Mouse (Mus musculus): ENCODE results near the gene Hmgb3.
"Not testable (repeated sequence)": the region's sequence is repeated elsewhere in the genome, so short reads cannot be mapped to it uniquely, and the experiment has no call there.

The Hmgb3 gene

DNA sequence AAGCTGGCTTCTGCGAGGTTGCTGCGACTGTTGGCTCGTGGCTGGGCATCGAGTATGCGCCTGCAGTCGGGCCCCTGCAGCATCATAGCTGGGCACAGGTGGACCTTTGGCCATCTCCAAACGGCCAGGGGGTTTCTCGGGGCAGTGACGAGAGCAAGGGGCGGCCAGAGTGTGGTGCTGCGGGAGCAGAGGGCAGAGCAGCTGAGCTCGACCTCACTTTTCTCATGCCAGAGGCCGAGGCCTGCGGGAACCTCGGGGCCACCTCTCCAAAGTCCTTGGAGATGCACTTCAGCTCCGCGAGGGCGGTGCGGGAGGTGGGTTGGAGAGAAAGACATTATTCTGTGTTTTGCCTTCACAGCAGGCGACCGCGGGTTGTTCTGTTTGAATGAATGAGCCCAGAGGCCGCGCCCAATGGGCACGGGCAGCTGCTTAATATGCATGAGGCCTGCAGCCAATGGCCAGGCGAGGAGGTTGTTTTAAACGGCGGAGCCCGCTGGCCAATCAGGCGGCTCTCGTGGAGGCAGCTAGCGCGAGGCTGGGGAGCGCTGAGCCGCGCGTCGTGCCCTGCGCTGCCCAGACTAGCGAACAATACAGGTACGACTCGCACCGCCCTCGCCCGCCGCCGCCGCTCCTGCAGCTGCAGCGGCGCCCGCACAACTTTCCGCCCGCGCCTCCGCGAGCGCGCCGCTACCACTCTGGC is at the start of gene Hmgb3:
Hmgb3 (plus strand) TSS at position 504 of the 700 bp plus-strand sequence.
- peak; percentile 87 to 89 for DNase-seq

DNA sequence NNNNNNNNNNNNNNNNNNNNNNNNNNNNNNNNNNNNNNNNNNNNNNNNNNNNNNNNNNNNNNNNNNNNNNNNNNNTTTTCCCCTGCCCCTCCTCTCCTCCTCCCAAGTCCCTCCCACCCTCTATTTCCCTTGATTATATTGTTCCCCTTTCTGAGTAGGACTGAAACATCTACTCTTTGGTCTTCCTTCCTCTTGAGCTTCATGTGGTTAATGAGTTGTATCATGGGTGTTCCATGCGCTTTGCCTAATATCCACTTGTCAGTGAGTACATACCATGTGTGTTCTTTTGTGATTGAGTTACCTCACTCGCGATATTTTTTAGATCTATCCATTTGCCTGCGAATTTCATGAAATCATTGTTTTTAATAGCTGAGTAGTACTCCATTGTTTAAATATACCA is 49.1 kb upstream of the Hmgb3 start:
- not testable (repeated sequence) for DNase-seq

DNA sequence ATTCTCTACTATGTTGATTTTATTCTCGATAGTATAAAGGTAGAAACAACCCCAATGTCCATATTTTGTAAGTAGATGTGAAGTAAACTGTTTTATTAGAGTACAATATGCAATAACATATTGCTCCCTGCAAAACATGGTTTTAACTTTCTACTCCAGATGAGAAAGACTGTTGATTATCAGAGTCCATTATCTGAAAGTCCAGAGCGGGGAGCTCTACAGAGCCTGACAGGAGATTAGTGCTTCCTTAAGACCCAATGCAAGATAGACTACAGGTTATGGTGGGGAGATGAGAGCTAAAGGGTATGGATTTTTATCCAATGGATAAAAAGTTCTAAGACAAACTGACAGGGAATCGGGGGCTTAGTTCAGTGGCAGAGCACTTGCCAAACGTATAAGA is 36.5 kb upstream of the Hmgb3 start:
- no peak for DNase-seq

DNA sequence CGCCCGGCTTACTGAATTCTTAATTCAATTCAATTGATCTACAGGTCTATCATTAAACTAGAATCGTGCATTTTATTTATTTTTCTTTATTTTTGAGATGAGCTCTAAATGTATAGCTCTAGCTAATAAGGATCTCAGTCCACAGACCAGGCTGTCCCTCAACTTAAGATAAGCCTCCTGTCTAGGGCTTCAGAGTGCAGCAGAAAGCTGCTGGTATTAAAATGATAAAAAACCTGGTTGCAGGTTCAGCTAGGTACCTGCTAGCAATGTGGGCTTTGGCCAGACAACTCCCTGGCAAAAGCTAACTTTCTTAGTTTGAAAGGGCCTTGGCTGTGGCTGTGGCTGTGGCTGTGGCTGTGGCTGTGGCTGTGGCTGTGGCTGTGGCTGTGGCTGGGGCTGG is 32.8 kb upstream of the Hmgb3 start:
- DNase-seq, result no peak

DNA sequence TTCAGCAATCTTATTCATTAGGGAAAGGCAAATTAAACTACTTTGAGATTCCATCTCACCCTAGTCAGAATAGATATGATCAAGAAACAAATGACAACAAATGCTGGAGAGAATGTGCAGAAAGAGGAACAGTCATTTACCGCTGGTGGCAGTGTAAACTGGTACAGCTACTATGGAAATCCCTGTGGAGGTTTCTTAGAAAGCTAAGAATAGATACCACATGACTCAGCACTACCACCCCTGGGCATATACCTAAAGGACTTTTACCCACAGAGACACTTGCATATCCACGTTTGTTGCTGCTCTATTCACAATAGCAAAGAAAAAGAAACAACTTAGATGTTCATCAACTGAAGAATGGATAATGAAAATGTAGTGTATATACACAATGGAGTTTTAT is 31.4 kb upstream of the Hmgb3 start:
- DNase-seq, result no peak

DNA sequence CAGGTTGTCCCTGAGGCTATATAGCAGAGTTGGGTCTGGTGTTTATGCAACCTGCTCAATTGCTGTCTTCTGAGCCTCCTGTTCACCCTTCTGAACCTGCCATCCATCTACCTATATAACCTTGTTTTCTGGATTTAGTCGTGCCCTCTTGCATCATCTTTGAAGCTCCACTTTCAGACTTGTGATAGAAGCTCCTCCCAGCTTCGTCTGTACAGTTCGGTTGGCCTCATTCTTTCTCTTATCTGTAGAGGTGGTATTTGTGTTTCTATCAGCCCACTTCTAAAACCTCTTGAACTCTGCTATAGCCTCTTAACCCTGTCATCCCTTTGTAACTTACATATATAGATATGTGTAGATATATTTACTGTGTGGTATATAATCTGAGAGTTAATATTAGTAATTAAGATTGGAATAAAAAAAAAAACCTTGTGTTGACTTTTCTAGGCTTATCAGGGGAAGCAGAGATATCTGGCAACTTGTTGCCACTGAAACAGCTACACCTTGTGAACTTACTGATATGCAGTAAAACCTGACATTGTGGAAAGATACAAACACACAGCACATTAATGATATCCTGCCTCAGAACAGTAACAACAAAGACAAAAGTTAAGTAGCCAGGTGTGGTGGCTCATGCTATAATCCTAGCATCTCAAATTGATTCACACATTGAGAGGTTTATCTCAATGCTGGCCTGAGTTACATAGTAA is 30.0 kb upstream of the Hmgb3 start:
- no peak for DNase-seq

DNA sequence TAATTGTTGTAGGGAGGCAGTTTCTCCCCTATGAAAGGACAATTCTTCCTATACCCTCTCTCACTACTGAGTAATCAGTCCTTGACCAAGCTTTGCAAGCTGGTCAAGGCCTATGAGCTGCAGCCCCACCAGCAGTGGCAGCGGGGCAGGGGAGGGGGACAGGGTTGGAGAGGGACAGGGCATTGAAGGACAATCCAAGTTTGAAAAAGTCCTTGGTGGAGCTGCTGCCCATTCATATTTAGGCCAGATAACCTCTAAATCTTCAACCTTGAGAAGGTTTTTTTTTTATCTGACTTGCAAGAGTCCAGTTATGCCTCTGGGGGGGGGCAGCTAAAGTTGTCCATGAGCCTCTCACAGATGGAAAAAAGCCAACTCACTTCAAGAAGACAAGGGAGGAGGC is 28.3 kb upstream of the Hmgb3 start:
- no peak for DNase-seq

DNA sequence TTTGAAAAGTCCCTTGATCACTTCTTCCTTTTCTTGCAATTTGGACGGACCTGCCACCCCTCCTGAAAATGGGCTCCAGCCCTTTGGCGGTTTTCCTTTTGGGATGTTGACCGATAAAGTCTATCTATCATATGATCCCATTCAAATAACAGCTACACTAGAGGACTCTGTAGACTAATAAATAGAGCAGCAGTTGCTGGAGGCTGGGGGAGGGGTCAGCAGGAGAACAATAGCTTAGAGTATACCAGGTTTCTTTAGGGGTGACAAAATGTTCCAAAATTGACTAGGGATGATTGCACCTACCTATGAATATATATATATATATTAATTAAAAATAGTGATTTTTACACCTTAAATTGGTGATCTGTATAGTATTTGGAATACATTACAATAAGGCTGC is 27.6 kb upstream of the Hmgb3 start:
- no peak for DNase-seq

DNA sequence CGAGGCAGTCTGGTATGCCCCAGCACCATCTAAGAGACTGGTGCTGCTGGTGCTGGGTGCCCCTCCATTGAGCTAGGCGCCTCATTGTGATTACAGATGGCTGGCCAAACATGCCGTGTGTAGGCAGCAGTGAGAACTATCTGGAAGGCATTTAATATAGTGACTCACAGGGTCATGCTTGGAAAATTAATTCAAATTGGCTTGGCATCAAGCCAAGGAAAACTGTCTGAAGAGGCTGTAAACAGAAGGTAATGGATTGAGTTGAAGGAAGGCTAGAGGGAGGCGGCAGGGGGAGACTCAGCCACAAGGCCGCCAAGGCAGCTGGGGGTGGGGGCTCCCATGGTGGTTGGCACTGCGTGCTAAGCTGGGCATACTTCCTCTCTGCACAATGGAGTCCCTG is 27.1 kb upstream of the Hmgb3 start:
- DNase-seq, result peak; percentile 7 to 41

DNA sequence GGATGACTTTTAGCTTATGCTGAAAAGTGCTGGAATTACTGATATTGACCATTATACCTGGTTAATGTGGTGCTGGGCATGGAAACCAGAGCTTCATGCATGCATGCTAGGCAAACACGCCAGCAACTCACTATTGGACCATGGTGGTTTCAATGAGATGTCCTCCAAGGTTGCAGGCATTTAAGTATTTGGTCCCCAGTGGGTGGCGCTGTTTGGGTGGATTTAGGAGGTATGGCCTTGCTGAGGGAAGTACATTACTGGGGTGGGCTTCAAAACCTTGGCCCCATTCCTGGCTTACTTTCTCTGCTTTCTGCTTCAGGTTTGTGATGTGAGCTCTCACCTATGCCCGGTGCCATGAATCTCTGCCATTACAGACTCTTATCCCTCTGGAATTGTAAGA is 23.1 kb upstream of the Hmgb3 start:
- DNase-seq, result peak in 1 of 2 experiments; percentile 55

DNA sequence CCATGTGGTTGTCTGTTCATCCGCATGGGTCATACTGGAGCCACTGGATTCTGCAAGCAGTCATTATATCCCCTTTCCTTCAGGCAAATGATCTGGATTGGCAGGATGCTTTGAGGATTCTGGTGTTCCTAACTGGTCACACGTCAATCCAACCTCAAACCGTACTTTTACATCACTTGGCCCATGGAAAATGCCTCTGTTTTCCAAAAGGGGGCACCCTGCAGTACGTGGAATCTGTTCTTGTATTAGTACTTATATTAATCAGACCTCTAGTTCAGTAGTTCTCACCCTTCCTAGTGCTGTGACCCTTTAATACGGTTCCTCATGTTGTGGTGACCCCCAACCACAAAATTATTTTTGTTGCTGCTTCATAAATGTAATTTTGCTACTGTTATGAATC is 21.6 kb upstream of the Hmgb3 start:
- DNase-seq, result peak in 1 of 2 experiments; percentile 16

DNA sequence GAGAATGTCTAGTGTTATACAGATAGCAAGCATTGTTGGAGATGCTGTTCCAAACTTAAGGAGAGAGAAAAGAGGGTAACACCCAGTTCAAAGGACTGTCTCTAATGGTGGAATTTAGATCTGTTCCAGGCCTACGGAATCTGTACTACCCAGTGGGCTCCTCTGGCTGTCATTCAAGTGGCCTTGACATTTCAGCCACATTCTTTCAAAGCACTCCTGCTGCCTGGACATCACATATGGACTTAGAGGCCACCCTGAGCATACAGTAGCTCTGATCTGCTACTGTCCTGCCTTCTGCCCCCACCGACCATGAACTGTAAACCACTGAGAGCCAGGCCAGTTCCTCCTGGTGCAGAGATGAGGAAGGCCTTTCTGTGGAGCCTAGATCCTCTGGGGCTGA is 17.9 kb upstream of the Hmgb3 start:
- no peak for DNase-seq

DNA sequence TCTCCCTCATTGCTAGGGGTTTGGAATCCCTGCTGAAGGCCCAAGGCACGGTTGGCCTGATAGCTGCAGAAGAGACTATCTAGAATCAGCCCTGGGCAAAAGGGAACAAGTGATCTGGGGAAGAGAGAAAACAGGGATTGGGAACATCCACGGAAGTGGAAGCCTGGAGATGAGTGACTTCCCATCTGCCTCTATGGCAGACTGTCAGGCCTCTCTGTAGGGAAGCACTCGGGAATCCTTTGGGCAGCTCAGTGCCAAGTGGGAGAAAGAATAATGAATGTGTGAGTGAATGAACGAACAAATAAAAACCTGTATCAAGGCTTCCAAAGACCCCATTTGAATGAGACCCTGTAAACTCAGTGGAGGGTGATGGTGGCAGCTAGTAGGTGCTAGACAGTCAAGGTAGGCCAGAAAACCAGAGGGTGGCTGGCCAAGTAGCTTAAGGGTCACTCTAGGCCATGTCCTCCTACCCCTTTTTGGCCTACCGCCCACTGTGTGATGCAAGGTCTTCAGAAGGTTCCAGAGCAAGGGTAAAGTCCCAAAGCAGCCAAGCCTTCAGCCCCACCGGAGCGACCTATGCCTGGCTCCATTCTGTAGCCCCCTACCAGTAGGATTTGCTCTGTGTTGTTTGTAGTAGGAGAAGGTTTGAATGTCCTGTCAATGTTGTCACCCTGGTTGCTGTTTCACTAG is 14.8 kb upstream of the Hmgb3 start:
- DNase-seq, result peak; percentile 73 to 76

DNA sequence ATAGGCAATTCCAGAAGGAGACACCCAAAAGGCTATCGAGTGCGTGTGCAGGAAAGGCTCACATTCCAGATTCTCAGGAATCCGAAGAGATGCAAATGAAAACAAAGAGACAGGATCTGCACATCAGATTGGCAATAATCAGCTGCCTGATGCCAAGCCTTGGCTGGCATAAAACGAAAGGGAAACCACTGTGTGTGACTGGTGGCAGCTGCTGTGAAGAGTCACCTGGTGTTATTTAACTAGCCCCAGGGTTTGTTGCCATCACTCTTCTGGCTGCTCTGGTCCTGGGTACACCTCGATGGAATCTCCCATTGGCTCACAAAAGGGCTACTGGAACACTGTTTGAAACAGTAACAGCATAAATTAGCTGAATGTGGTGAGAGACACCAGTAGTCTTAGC is 11.0 kb upstream of the Hmgb3 start:
- DNase-seq, result no peak

DNA sequence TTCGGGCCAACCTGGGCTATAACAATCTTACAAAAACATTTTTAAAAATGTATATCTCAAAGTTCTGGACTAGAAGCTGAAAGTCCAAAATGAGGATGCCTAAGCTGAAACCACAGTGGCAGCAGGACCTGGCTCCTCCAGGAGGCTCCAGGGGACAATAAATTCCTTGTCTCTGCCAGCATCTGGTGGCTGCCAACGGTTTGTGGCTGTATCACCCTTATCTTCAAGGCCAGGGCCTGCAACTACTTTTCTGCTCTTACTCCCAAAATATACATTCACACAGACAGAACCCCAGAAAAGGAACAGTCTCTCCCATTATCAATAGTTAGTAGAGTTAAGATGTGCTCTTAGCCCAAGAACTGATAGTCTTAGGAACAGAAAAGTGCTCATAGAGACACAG is 10.6 kb upstream of the Hmgb3 start:
- no peak for DNase-seq

DNA sequence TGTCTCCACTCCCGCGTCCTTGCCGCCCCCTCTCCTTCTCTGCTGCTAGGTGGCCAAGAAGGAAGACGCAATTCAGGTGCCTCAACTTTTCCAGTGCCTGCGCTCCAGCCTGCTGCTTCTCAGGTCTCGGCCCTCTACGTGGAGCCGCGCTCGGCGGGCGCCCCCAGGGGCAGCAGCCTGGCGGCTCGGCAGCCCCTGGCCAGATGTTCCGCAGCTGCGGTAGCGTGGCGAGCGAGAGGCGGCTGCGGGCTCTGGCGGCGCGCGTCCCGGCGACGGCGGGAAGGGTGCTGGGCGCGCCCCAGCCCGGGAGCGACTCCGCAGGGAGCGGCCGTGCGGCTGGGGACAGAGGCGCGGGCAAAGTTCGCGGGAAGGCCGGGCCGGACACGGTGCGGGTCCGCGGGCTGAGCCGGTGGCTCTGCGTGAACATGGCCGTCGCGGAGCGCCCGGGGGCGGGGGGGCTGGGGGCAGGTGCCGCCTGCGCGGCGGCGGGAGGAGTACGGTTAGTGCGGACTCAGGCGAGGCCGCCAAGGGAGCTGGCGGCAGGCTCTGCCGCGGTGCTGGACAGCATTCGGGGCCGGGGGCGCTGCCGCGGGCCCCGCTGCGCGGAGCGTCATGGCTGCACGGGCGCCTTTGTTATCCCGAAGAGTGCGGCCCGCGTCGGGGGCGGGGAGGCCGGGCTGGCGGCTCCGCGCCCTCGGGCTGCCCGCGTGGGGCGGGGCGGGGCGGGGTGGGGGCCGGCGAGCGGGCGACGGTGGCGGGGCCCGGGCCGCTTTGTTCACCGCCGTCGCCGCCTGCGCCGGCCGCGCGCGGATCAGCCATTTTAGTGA is 610 bp downstream of the Hmgb3 start:
- peak; percentile 11 to 62 for DNase-seq

DNA sequence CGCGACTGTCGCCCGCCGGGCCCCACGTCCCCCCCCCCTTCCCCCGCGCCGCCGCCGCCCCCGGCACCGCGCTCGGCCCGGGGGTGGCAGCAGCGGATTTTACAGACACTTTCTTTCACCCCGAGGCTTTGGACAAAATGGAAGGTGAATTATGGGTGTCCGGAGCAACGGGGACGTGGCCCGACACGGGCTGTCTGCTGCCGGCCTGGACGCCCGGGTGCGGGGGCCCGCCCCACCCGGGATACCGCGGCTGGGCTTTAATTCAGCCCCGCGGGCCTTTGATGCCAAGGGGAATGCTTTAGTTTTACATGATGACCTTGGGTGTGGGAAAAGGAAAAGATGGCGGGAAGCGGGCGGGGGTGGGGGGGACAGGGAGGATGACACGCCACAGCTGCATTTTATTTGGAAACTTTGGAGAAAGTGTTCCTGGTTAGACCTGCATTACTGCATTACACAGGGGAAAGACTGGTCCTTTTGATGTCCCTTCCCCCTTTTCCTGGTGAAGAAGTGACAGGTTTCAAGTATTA is 1.3 kb downstream of the Hmgb3 start:
- DNase-seq, result no peak

DNA sequence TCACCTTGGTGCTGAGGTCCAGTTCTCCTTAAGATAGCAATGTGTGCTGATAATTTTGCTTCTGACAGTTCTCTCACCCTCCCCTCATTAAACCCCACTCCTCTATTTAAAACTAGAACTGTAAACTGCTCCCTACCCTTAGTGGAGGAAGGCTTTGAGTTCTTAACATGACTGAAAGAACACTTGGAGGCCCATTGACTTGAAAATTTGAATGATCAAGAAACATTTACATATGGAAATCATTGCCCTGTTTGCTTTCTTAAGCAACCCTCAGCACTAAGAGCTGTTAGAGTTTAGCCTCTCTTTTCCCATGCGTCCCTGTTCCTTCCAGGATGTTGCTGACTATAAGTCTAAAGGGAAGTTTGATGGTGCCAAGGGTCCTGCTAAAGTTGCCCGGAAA is 3.6 kb downstream of the Hmgb3 start:
- no peak for DNase-seq

DNA sequence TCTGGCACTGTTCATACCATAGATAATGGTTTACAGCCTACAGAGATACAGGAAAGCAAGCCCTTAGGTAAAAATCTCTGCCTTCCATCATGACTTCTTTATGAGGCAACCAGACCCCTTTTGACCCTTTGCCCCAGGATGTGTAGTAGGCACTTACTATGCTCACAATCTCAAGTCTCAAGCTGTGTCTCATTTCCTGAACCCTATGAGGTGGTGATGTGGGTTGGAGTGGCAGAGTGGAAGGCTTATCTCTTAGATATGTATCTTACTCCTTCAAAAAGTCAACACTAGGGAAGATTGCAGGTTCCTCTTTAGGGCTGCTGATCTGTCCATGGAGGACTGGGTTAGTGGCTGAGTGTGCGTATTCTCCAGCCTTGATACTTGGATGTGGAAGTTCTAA is 5.1 kb downstream of the Hmgb3 start:
- no peak for DNase-seq

DNA sequence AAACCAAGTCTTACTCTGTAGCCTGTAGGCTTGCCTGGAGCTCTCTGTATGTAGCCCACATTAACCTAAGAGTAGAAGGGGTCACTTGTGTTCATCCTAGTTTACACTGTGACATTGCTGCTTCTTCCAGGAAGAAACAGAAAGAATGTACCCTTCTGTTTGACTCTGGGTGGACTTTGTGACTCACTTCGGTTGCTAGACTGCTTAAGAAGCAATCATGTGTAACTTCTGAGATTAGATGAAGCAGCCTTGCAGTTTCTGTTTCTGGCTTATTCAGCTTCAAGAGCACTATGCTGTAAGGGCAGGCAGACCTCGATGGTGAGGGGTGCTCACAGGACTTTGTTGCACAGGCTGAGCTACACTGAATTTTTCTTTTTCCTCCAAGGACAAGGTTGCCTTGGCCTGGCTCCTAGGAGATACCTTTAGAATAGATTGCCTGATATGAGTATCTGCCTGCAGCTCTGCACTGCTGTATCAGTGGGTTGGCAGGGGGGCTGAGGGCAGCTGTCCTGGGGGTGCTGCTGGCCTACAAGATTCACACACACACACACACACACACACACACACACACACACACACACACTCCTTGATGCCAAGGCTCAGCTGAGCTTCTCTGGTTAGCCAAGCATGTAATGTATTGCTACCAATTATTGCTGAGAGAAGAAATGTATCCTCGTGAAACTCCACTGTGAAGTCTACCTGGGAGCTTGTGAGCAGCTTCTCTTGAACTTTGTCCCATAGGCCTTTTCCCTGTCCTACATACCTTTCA is 17.6 kb downstream of the Hmgb3 start:
- DNase-seq, result peak; percentile 34 to 41

DNA sequence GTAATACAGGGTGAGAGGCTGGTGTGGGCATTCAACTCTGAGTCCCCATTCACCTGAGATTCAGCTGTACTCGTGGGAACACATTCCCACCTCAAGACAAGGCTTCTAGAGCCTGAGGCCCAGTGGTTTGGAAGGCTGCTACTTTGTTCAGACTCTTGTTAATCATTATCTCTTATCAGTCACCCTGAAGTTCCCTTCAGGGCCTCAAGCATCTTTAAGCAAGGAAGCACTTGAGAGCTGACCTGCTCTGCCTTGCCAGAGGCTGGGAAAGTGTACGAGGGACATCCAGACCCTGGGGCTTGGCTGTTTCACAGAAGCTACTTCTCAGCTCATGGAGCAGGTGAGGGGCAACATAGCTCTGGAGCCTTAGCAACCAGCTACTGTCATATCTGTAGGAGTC is 19.8 kb downstream of the Hmgb3 start:
- DNase-seq, result no peak

DNA sequence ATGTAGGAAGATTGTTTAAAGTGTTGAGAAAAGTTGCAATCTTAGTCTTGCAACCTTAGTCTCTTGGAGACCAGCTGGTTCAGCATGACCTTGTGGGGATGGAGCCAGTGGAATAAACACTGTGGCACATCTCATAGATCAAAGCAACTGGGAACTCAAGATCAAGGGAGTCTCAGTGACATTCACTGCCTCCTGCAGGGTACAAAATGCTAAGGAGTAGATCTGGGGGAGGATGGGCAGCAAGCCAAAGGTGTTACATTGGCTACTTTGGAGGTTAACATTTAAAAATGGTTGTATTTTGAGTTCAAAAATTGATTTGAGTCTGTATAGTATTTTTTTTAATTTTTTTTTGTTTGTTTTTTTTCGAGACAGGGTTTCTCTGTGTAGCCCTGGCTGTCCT is 33.5 kb downstream of the Hmgb3 start:
- DNase-seq, result no peak

All from kidney, postnatal 36 days (tissue).